Mouse (Mus musculus) G1E (cell line): ENCODE data around the gene Hoxd8.

Experiments
- CTCF ChIP-seq: IDR thresholded peaks from 2 replicates; pipeline ENCODE4 v1.5.1; 2012; ENCODE audit warnings: low read depth, low read length, inconsistent platforms, mixed read lengths
- GATA1 ChIP-seq: IDR thresholded peaks from 2 replicates; pipeline ENCODE4 v1.6.1; 2012; ENCODE audit warnings: borderline replicate concordance, low read length, inconsistent platforms, mixed read lengths
- POLR2AphosphoS5 ChIP-seq: IDR thresholded peaks from 2 replicates; pipeline ENCODE4 v1.6.1; 2012; ENCODE audit warnings: low read depth, low read length, inconsistent platforms; ENCODE audit not compliant: insufficient replicate concordance
- TAL1 ChIP-seq: conservative IDR thresholded peaks from 2 replicates; pipeline ENCODE4 v1.6.1; 2012; ENCODE audit warnings: low read depth, low read length, inconsistent platforms, mixed read lengths

GRCm38 (mm10) chr2:74679596-74679971 is 24.8 kb upstream of the Hoxd8 start:
- no peak for TF ChIP-seq CTCF
- TF ChIP-seq POLR2AphosphoS5 = no peak
- no peak for TF ChIP-seq GATA1
- no peak for TF ChIP-seq TAL1
